8 mouse cellular contexts compared by ENCODE assay signal in the genomic region with DNA sequence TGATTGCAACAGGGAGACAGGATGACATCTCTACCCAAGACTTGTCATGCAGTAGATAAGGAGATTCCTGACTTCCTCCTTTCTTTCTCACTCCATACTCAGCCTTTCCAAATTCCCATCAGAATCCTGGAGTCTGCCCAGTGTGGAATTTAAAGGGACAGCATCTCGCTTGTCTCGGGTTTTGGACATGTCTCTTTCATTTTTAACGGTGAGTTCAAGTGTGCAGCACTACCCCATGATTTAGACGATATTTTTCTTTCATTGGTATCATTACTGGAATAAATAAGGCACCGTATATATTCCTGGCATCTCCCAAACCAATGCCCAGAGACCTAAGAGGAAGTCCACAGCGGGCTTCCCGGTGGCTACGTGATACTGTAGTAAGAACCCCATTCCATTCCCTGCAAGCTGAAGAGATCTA. TPM values are rescaled to one million over a fixed set of nuclear protein-coding genes. Genes with fewer than 3 reads are reported as not detected.
DNase-seq lines count a peak whose midpoint lies in the region; ATAC-seq and TF ChIP-seq lines count a peak whose summit lies in the region.

No protein-coding gene starts in this region.

- no peak for TF ChIP-seq CTCF in thymus, adult 2 months (IDR thresholded peaks at IDR 0.05; ENCODE audit: borderline replicate concordance, control insufficient read depth, extremely low read depth, insufficient read depth, low read length, poor library complexity)

- no peak for ATAC-seq in heart, embryonic 14.5 days (ENCODE audit: insufficient number of reproducible peaks, insufficient read depth, low FRiP score, low read depth)
- ATAC-seq in embryonic facial prominence, embryonic 15.5 days (ENCODE audit: insufficient number of reproducible peaks, low FRiP score, low TSS enrichment, low read depth), result no peak
- ATAC-seq in limb, embryonic 12.5 days (ENCODE audit: insufficient number of reproducible peaks, insufficient read depth, low FRiP score, low TSS enrichment, low read depth), result no peak

- no peaks in the 10 kb centered on the region for H3K9me3 ChIP-seq in heart, embryonic 14.5 days (ENCODE audit: control insufficient read depth, low read length)
- H3K9me3 ChIP-seq in embryonic facial prominence, embryonic 15.5 days (replicated peaks), result no peaks in the 10 kb centered on the region
- H3K9me3 ChIP-seq in limb, embryonic 12.5 days, result no peaks in the 10 kb centered on the region

- peak overlapping the region; percentile 42 to 46 for H3K4me3 ChIP-seq in heart, embryonic 14.5 days (ENCODE audit: control insufficient read depth in 1 of 2, insufficient read depth in 1 of 2, low read depth in 1 of 2, low read length in 2 of 2)
- H3K4me3 ChIP-seq in embryonic facial prominence, embryonic 15.5 days (replicated peaks), result peak overlapping the region; percentile 52
- H3K4me3 ChIP-seq in limb, embryonic 12.5 days (replicated peaks), result peak overlapping the region; percentile 53
- no peak overlapping the region for H3K4me3 ChIP-seq in thymus, adult 2 months (ENCODE audit: control insufficient read depth, insufficient read depth, low read length)

- H3K27ac ChIP-seq in heart, embryonic 14.5 days (replicated peaks in 1 of 2; ENCODE audit: control insufficient read depth in 1 of 2, insufficient read depth in 1 of 2, low read depth in 2 of 2, low read length in 2 of 2), result no peak overlapping the region
- H3K27ac ChIP-seq in embryonic facial prominence, embryonic 15.5 days (replicated peaks), result no peak overlapping the region
- H3K27ac ChIP-seq in limb, embryonic 12.5 days, result no peak overlapping the region
- no peak overlapping the region for H3K27ac ChIP-seq in thymus, adult 2 months (ENCODE audit: control insufficient read depth, insufficient read depth, low read length)

- no peak for DNase-seq in heart, postnatal 36 days
- peak; percentile 7 for DNase-seq in Muller cell, postnatal 12 days (ENCODE audit: inconsistent ontology term)
- no peak for DNase-seq in thymus, adult 2 months
- no peak for DNase-seq in MN1 (ENCODE audit: low spot score)
- no peak for DNase-seq in urinary bladder, postnatal 4 days (ENCODE audit: low spot score in 2 of 2)

- TF ChIP-seq POLR2A in thymus, adult 2 months (IDR thresholded peaks at IDR 0.05; ENCODE audit: control insufficient read depth, extremely low read depth, insufficient read depth, low read length, poor library complexity), result no peak

- H3K4me2 ChIP-seq in heart, embryonic 14.5 days (ENCODE audit: low read length), result peak overlapping the region; percentile 75
- peak overlapping the region; percentile 72 for H3K4me2 ChIP-seq in embryonic facial prominence, embryonic 15.5 days (replicated peaks)
- H3K4me2 ChIP-seq in limb, embryonic 12.5 days, result peak overlapping the region; percentile 83

- H3K9ac ChIP-seq in heart, embryonic 14.5 days (ENCODE audit: low read length), result no peak overlapping the region
- no peak overlapping the region for H3K9ac ChIP-seq in embryonic facial prominence, embryonic 15.5 days
- H3K9ac ChIP-seq in limb, embryonic 12.5 days (replicated peaks), result no peak overlapping the region; the same call in 1 of the 2 replicates

- H3K4me1 ChIP-seq in heart, embryonic 14.5 days (ENCODE audit: control insufficient read depth in 2 of 2, insufficient read depth in 2 of 2, low read length in 2 of 2), result no peaks in the 10 kb centered on the region; a peak in 1 of 4 replicates
- peaks cover 17% of the 10 kb centered on the region for H3K4me1 ChIP-seq in embryonic facial prominence, embryonic 15.5 days
- H3K4me1 ChIP-seq in limb, embryonic 12.5 days (replicated peaks), result peaks cover 13% of the 10 kb centered on the region; the same call in 1 of the 2 replicates
- H3K4me1 ChIP-seq in thymus, adult 2 months (replicated peaks; ENCODE audit: control insufficient read depth, insufficient read depth, low read length), result no peaks in the 10 kb centered on the region

- H3K27me3 ChIP-seq in heart, embryonic 14.5 days (ENCODE audit: control insufficient read depth, insufficient read depth, low read length), result peaks cover 31% of the 10 kb centered on the region
- peaks cover 16% of the 10 kb centered on the region for H3K27me3 ChIP-seq in embryonic facial prominence, embryonic 15.5 days
- peaks cover 36% of the 10 kb centered on the region for H3K27me3 ChIP-seq in limb, embryonic 12.5 days
- H3K27me3 ChIP-seq in thymus, adult 2 months (ENCODE audit: control insufficient read depth, insufficient read depth, low read length), result no peaks in the 10 kb centered on the region

- no peaks in the 10 kb centered on the region for H3K36me3 ChIP-seq in heart, embryonic 14.5 days (ENCODE audit: control insufficient read depth, insufficient read depth, low read length)
- H3K36me3 ChIP-seq in embryonic facial prominence, embryonic 15.5 days, result no peaks in the 10 kb centered on the region
- no peaks in the 10 kb centered on the region for H3K36me3 ChIP-seq in limb, embryonic 12.5 days
- no peaks in the 10 kb centered on the region for H3K36me3 ChIP-seq in thymus, adult 2 months (ENCODE audit: control insufficient read depth, insufficient read depth, low read length)

- WGBS in heart, embryonic 14.5 days, result 9% methylated on average over 8 of the region's 8 CpGs
- whole genome bisulfite sequencing in embryonic facial prominence, embryonic 15.5 days, result 9% methylated on average over 8 of the region's 8 CpGs
- 14% methylated on average over 8 of the region's 8 CpGs for WGBS in limb, embryonic 12.5 days
- WGBS in thymus, adult 2 months, result 21% methylated on average over 8 of the region's 8 CpGs

- intact Hi-C loops in heart, postnatal 36 days (cut with DNase I), result no loop called here

RNA-seq across cellular contexts. Expression of a gene that starts 1.1 kb away (rescaled TPM):
- 2.3 and 2.9 TPM in 2 replicates for polyA plus RNA-seq in heart, embryonic 14.5 days (2014; fragmentation: Nextera tagmentation; extraction: Ambion mirVana)
- total RNA-seq in heart, postnatal 36 days (2021), result under 1 TPM in 1 of 2 experiments, not detected in 1; 0.11 TPM
- 9.0 and 11.0 TPM in 2 replicates for polyA plus RNA-seq in embryonic facial prominence, embryonic 15.5 days (2015; fragmentation: Nextera tagmentation; extraction: Ambion mirVana)
- polyA plus RNA-seq in limb, embryonic 12.5 days (2016; fragmentation: Nextera tagmentation; extraction: Ambion mirVana), result 7.6 and 8.4 TPM in 2 replicates
- 0.17 and 0.26 TPM in 2 replicates for polyA plus RNA-seq in thymus, adult 2 months (2012; rRNA removed)
